Mouse (Mus musculus): ENCODE measurements around the gene Dtx2. TPM values are rescaled to one million over a fixed set of nuclear protein-coding genes. Genes with fewer than 3 reads are reported as not detected.

Gene Dtx2
- polyA plus RNA-seq, 1 experiment from 2014 or later = 36.5 TPM

DNA sequence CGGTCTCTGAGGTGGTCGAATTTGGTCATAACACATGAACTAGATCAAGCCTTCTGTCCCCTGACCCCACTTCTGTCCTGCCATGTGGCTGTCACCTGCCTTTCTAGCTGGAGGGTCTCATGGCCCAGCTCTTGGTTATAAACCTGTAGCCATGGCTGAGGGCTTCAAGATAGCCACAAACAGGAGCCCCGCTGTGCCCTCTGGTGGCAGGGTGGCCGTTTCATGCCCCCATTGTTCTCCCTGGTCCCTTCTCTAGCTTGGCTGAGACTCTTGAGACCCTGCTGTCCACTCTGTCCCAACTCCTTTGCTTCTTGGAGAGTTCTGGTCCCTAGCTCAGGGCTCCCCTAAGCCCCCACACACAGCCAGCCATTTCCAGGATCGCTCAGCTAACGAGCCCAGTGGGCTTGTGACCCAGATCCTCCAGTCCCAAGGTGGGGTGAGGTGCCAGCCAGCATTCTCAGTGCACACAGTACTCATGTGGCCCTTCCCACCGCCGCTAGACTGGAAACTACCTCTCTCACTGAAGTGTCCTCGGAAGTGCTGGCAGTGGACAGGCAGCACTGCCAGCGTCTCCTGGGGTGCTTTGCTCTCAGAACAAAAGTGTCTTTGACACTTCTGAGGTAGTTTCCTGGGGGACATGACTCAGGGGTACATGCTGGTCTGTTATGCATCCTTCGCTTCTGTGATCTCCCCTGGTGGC, 33.2 kb downstream of the Dtx2 start:
- 78% methylated on average over 11 of the region's 11 CpGs for WGBS

GRCm38 (mm10) chr5:136034868-136035267, 40.3 kb downstream of the Dtx2 start:
- Histone ChIP-seq H3K9ac (no peak overlapping the region), H3K9me3 (replicated peaks) (no peaks in the 10 kb centered on the region), H3K36me3 (peaks cover 32% of the 10 kb centered on the region), H3K27ac (replicated peaks) (no peak overlapping the region), H3K4me3 (replicated peaks) (no peak overlapping the region), H3K27me3 (no peaks in the 10 kb centered on the region), H3K4me1 (no peaks in the 10 kb centered on the region), H3K4me2 (replicated peaks) (no peak overlapping the region)
- ATAC-seq (ENCODE audit: insufficient number of reproducible peaks, low FRiP score, low TSS enrichment, low read depth) = no peak
- 68% methylated on average over 4 of the region's 4 CpGs for WGBS

More for the DNA sequence above, 33.2 kb downstream of the Dtx2 start:
- Histone ChIP-seq H3K27ac (replicated peaks) (no peak overlapping the region), H3K9me3 (replicated peaks) (no peaks in the 10 kb centered on the region), H3K4me1 (no peaks in the 10 kb centered on the region), H3K4me3 (replicated peaks) (no peak overlapping the region), H3K27me3 (no peaks in the 10 kb centered on the region), H3K9ac (no peak overlapping the region), H3K4me2 (replicated peaks) (no peak overlapping the region), H3K36me3 (peaks cover 73% of the 10 kb centered on the region)
- ATAC-seq (ENCODE audit: insufficient number of reproducible peaks, low FRiP score, low TSS enrichment, low read depth) = no peak

GRCm38 (mm10) chr5:136035285-136035684, 40.7 kb downstream of the Dtx2 start:
- no peak overlapping the region for H3K4me3 ChIP-seq (replicated peaks)
- no peaks in the 10 kb centered on the region for H3K9me3 ChIP-seq (replicated peaks)
- 93% methylated on average over 1 of the region's 1 CpGs for WGBS
- no peak overlapping the region for H3K4me2 ChIP-seq (replicated peaks)
- H3K9ac ChIP-seq = no peak overlapping the region
- H3K27me3 ChIP-seq = no peaks in the 10 kb centered on the region
- H3K27ac ChIP-seq (replicated peaks) = no peak overlapping the region
- H3K36me3 ChIP-seq = peaks cover 28% of the 10 kb centered on the region
- no peaks in the 10 kb centered on the region for H3K4me1 ChIP-seq
- no peak for ATAC-seq (ENCODE audit: insufficient number of reproducible peaks, low FRiP score, low TSS enrichment, low read depth)

DNA sequence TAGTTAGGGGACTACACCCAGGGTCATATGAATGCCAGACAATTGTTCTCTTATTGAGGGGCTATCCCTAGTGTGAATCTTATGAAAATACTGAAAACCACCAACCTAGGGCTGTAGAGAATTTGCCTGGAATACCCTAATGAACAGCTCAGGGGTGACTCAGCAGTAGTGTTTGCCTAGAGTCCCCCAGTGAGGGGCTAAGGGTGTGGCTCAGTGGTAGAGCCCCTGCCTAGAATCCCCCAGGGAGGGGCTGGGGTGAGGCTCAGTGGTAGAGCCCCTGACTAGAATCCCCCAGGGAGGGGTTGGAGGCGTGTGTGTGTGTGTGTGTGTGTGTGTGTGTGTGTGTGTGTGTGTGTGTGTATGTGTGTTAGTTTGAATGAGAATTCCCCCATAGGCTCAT, 42.1 kb downstream of the Dtx2 start:
- no peak for ATAC-seq (ENCODE audit: insufficient number of reproducible peaks, low FRiP score, low TSS enrichment, low read depth)
- Histone ChIP-seq H3K9me3 (replicated peaks) (no peaks in the 10 kb centered on the region), H3K4me2 (replicated peaks) (no peak overlapping the region), H3K27me3 (no peaks in the 10 kb centered on the region), H3K36me3 (peaks cover 14% of the 10 kb centered on the region), H3K4me3 (replicated peaks) (no peak overlapping the region), H3K4me1 (peaks cover 5% of the 10 kb centered on the region; the same call in 1 of the 2 replicates), H3K9ac (no peak overlapping the region), H3K27ac (replicated peaks) (no peak overlapping the region)
- 88% methylated on average over 1 of the region's 1 CpGs for WGBS

DNA sequence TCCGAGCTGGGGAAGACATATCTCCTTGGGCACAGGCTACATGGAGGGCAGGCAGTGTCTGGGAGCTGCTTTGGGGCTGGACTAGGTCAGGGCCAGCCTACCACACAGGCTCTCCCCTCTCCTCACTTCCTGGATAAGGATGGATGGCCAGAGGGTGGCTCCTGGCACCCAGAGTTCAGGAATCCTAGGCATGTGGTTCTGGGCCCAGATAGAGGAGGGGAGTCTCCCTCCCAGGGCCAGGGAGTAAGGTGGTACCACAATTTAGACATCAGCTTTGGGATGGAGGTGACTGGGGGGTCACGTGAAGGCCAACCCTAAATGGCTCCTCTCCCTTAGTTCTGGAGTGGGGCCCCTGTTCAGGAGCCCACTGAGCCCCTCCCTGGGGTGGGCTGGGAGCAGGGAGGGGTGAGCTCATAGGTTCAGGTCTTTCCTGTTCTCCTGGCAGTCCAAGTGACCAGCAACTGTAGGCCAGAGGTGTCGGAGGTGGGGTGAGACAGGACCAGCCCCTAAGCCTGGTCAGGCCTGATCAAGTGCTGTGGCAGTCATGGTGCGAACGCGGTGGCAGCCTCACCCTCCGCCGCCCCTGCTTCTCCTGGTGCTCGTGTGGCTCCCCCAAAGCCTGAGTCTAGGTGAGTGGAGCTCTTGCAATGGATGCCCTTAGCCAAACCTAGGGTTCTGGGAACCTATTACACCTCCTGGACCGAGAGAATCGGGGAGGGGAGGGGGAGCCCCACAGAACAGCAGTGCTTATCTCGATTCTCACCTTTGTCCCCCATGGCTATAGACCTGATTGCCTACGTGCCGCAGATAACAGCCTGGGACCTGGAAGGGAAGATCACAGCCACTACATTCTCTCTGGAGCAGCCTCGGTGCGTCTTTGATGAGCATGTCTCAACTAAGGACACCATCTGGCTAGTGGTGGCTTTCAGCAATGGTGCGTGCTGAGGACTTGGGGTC, 43.9 kb downstream of the Dtx2 start, which contains the start of gene Upk3b:
TSS of gene Upk3b (plus strand) at position 239 of the 957 bp plus-strand sequence.
- Histone ChIP-seq H3K4me2 (replicated peaks) (no peak within 1 kb of the TSS), H3K27ac (replicated peaks) (no peak within 1 kb of the TSS), H3K36me3 (no peaks in the 10 kb centered on the region), H3K9me3 (replicated peaks) (no peaks in the 10 kb centered on the region), H3K4me3 (replicated peaks) (no peak within 1 kb of the TSS), H3K27me3 (no peaks in the 10 kb centered on the region), H3K9ac (no peak within 1 kb of the TSS), H3K4me1 (peaks cover 5% of the 10 kb centered on the region; the same call in 1 of the 2 replicates)
- ATAC-seq (ENCODE audit: insufficient number of reproducible peaks, low FRiP score, low TSS enrichment, low read depth) = no peak
- 82% methylated on average over 17 of the region's 17 CpGs for WGBS

- Histone ChIP-seq H3K27me3 (no peaks in the 10 kb centered on the region), H3K27ac (replicated peaks) (no peak overlapping the region), H3K4me2 (replicated peaks) (no peak overlapping the region), H3K9me3 (replicated peaks) (no peaks in the 10 kb centered on the region), H3K9ac (no peak overlapping the region), H3K36me3 (no peaks in the 10 kb centered on the region), H3K4me1 (peaks cover 5% of the 10 kb centered on the region; the same call in 1 of the 2 replicates), H3K4me3 (replicated peaks) (no peak overlapping the region)
- WGBS = 46% methylated on average over 5 of the region's 5 CpGs
- ATAC-seq (ENCODE audit: insufficient number of reproducible peaks, low FRiP score, low TSS enrichment, low read depth) = no peak
Observed at GRCm38 (mm10) chr5:136040210-136040609, 45.6 kb downstream of the Dtx2 start.

DNA sequence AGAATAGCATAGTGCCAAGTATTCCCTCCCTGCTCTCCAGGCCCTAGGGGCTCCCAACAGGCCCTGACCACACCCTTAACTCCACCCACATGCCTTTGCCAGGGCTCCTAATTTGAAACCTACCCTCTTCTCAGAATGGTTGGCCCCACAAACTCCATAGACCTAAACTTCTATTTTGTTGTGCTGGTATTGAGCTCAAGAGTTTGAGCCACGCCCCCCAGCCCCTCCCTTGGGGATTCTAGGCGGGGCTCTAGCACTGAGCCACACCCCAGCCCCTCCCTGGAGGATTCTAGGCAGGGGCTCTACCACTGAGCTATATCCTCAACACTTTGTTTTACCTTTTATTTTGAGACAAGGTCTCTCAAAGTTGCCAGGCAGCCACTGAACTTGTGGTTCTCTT, 46.7 kb downstream of the Dtx2 start:
- ATAC-seq (ENCODE audit: insufficient number of reproducible peaks, low FRiP score, low TSS enrichment, low read depth) = no peak
- 37% methylated on average over 2 of the region's 2 CpGs for WGBS

GRCm38 (mm10) chr5:136041666-136042065, 47.1 kb downstream of the Dtx2 start:
- Histone ChIP-seq H3K4me1 (peaks cover 8% of the 10 kb centered on the region; the same call in 1 of the 2 replicates), H3K4me3 (replicated peaks) (no peak overlapping the region), H3K27me3 (no peaks in the 10 kb centered on the region), H3K9ac (no peak overlapping the region), H3K9me3 (replicated peaks) (no peaks in the 10 kb centered on the region), H3K4me2 (replicated peaks) (no peak overlapping the region), H3K36me3 (no peaks in the 10 kb centered on the region), H3K27ac (replicated peaks) (no peak overlapping the region)
- no peak for ATAC-seq (ENCODE audit: insufficient number of reproducible peaks, low FRiP score, low TSS enrichment, low read depth)
- 94% methylated on average over 8 of the region's 8 CpGs for WGBS

More for the DNA sequence above, 46.7 kb downstream of the Dtx2 start:
- Histone ChIP-seq H3K36me3 (no peaks in the 10 kb centered on the region), H3K27me3 (no peaks in the 10 kb centered on the region), H3K9ac (no peak overlapping the region), H3K4me2 (replicated peaks) (no peak overlapping the region), H3K4me1 (peaks cover 8% of the 10 kb centered on the region; the same call in 1 of the 2 replicates), H3K9me3 (replicated peaks) (no peaks in the 10 kb centered on the region), H3K4me3 (replicated peaks) (no peak overlapping the region), H3K27ac (replicated peaks) (no peak overlapping the region)

- Histone ChIP-seq H3K36me3 (no peaks in the 10 kb centered on the region), H3K9me3 (replicated peaks) (no peaks in the 10 kb centered on the region), H3K4me1 (peaks cover 8% of the 10 kb centered on the region; the same call in 1 of the 2 replicates), H3K27ac (replicated peaks) (no peak overlapping the region), H3K4me2 (replicated peaks) (no peak overlapping the region), H3K27me3 (no peaks in the 10 kb centered on the region), H3K4me3 (replicated peaks) (no peak overlapping the region), H3K9ac (no peak overlapping the region)
- 67% methylated on average over 13 of the region's 13 CpGs for WGBS
- ATAC-seq (ENCODE audit: insufficient number of reproducible peaks, low FRiP score, low TSS enrichment, low read depth) = no peak
Observed at GRCm38 (mm10) chr5:136044865-136045264, 50.3 kb downstream of the Dtx2 start.

- no peak overlapping the region for H3K4me3 ChIP-seq (replicated peaks)
- 37% methylated on average over 9 of the region's 9 CpGs for WGBS
- no peaks in the 10 kb centered on the region for H3K27me3 ChIP-seq
Observed at GRCm38 (mm10) chr5:136045408-136045807, 50.8 kb downstream of the Dtx2 start.

GRCm38 (mm10) chr5:136045987-136046386, 51.4 kb downstream of the Dtx2 start:
- no peak for ATAC-seq (ENCODE audit: insufficient number of reproducible peaks, low FRiP score, low TSS enrichment, low read depth)
- H3K4me2 ChIP-seq (replicated peaks) = no peak overlapping the region

More at GRCm38 (mm10) chr5:136045408-136045807, 50.8 kb downstream of the Dtx2 start:
- Histone ChIP-seq H3K4me1 (peaks cover 8% of the 10 kb centered on the region; the same call in 1 of the 2 replicates), H3K9me3 (replicated peaks) (no peaks in the 10 kb centered on the region), H3K4me2 (replicated peaks) (no peak overlapping the region), H3K27ac (replicated peaks) (no peak overlapping the region), H3K36me3 (no peaks in the 10 kb centered on the region), H3K9ac (no peak overlapping the region)
- no peak for ATAC-seq (ENCODE audit: insufficient number of reproducible peaks, low FRiP score, low TSS enrichment, low read depth)

More at GRCm38 (mm10) chr5:136045987-136046386, 51.4 kb downstream of the Dtx2 start:
- WGBS = 2% methylated on average over 10 of the region's 10 CpGs
- no peaks in the 10 kb centered on the region for H3K9me3 ChIP-seq (replicated peaks)
- H3K36me3 ChIP-seq = no peaks in the 10 kb centered on the region
- no peaks in the 10 kb centered on the region for H3K27me3 ChIP-seq
- no peak overlapping the region for H3K4me3 ChIP-seq (replicated peaks)
- no peak overlapping the region for H3K27ac ChIP-seq (replicated peaks)
- no peak overlapping the region for H3K9ac ChIP-seq
- H3K4me1 ChIP-seq = peaks cover 7% of the 10 kb centered on the region; the same call in 1 of the 2 replicates

All from embryonic facial prominence, embryonic 15.5 days (tissue).